Mouse (Mus musculus) myocyte (in vitro differentiated cells): ENCODE measurements at regions not wholly inside any gene's neighbourhood (a gene's known extent, or its start where the extent isn't known, plus 50 kb on each side); places are given as distances from the start of the nearest gene placed in this dataset.

Experiments used
- E2F4 ChIP-seq: IDR thresholded peaks from one replicate; pipeline ENCODE4 v1.6.1; 2011; ENCODE audit warnings: mild to moderate bottlenecking, control low read depth, moderate library complexity; ENCODE audit not compliant: insufficient read depth
- MAX ChIP-seq: IDR thresholded peaks from one replicate; pipeline ENCODE4 v1.6.1; 2011; ENCODE audit warnings: low read depth, mild to moderate bottlenecking, control low read depth
- MYOG ChIP-seq, 3 experiments: IDR thresholded peaks; one replicate each; pipeline ENCODE4 v1.6.1; 2011; ENCODE audit warnings: control low read depth in 2 of 3, low read depth in 2 of 3, mild to moderate bottlenecking in 2 of 3; ENCODE audit not compliant: insufficient read length in 2 of 3, control insufficient read depth in 1 of 3, insufficient read depth in 1 of 3
- POLR2A ChIP-seq: IDR thresholded peaks from one replicate; pipeline ENCODE4 v1.6.1; 2011; ENCODE audit warnings: low read depth, mild to moderate bottlenecking, control low read depth, moderate library complexity; ENCODE audit not compliant: insufficient read length
- SRF ChIP-seq: IDR thresholded peaks from one replicate; pipeline ENCODE4 v1.6.1; 2011; ENCODE audit warnings: low read depth; ENCODE audit not compliant: control insufficient read depth, insufficient read length
- TCF12 ChIP-seq: IDR thresholded peaks from one replicate; pipeline ENCODE4 v1.6.1; 2011; ENCODE audit warnings: mild to moderate bottlenecking, control low read depth; ENCODE audit not compliant: poor library complexity, insufficient read depth, severe bottlenecking

DNA sequence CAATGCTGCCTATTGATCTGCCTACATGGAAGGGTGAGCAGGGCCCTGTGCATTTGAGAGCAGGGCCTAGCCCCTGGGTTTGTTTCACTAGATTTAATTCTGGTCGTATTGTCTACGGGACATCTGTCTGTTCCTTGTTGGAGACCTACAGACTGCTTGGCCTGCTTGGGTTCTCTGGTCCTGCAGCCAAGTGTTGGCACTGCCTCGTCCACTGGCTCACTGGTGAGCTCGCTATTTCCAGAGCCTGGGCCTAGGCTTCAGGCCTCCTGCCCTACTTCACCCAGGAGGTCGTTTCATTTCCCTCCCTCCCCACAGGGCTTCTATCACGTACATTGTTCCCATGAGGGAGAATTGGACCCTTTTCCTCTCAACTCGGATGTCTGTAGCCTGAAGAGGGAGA lies 62.2 kb upstream of the Blcap start:
- TF ChIP-seq MYOG (IDR thresholded peaks at IDR 0.05; ENCODE audit: control insufficient read depth in 1 of 3, insufficient read depth in 1 of 3, insufficient read length in 2 of 3, low read depth in 2 of 3): no peak
- TF ChIP-seq POLR2A: no peak
- no peak for TF ChIP-seq MAX
- no peak for TF ChIP-seq TCF12
- no peak for TF ChIP-seq SRF
- TF ChIP-seq E2F4: no peak
